Mouse (Mus musculus) embryonic facial prominence, embryonic 10.5 days (tissue): ENCODE data around the gene Oaz1. TPM values are rescaled to one million over a fixed set of nuclear protein-coding genes. Genes with fewer than 3 reads are reported as not detected.
"Not testable (repeated sequence)": the region's sequence is repeated elsewhere in the genome, so short reads cannot be mapped to it uniquely, and the experiment has no call there.

ENCODE experiments used
- DNase-seq: peaks from one replicate; pipeline ENCODE4 v3.0.0-alpha.2; 2017; ENCODE audit warnings: low spot score
- H3K27ac ChIP-seq: fragments of 300-500 bp; sonication (generic); replicated peaks from 2 replicates; pipeline ENCODE4 v1.5.1; 2016; ENCODE audit warnings: mild to moderate bottlenecking
- H3K27me3 ChIP-seq: fragments of 300-500 bp; sonication (generic); replicated peaks from 2 replicates; pipeline ENCODE4 v1.6.1; 2016; ENCODE audit warnings: low read depth, mild to moderate bottlenecking; ENCODE audit not compliant: poor library complexity, severe bottlenecking
- H3K36me3 ChIP-seq: fragments of 300-500 bp; sonication (generic); replicated peaks from 2 replicates; pipeline ENCODE4 v1.6.1; 2016; ENCODE audit warnings: mild to moderate bottlenecking, moderate library complexity
- H3K4me1 ChIP-seq: fragments of 300-500 bp; sonication (generic); 2 replicates; pipeline ENCODE4 v1.6.1; 2016
- H3K4me3 ChIP-seq: fragments of 300-500 bp; sonication (generic); 2 replicates; pipeline ENCODE4 v1.5.1; 2016; ENCODE audit warnings: mild to moderate bottlenecking, moderate library complexity
- H3K9me3 ChIP-seq: fragments of 300-500 bp; sonication (generic); 2 replicates; pipeline ENCODE4 v1.6.1; 2016; ENCODE audit warnings: mild to moderate bottlenecking
- WGBS: fragments of 180-500 bp; shearing (Covaris S2); methylation state at CpG from one replicate; pipeline ENCODE4 v1.1.7; 2016; 5-methylcytosine and 5-hydroxymethylcytosine counted together
- polyA plus RNA-seq: library from polyadenylated mRNA; unstranded; fragments of >200 nt; fragmentation: Nextera tagmentation; extraction: Ambion mirVana; gene quantifications from 2 replicates; pipeline ENCODE4 v1.2.1, GENCODE M21; 2016

The Oaz1 gene
- polyA plus RNA-seq, 1 experiment from 2014 or later: 2,205 TPM

- WGBS: 25% methylated on average over 3 of the region's 3 CpGs
- H3K9me3 ChIP-seq: no peaks in the 10 kb centered on the region
- H3K27me3 ChIP-seq: peaks cover 59% of the 10 kb centered on the region
- peak; percentile 83 for DNase-seq
- peak overlapping the region; percentile 68; the same call in 1 of the 2 replicates for H3K4me3 ChIP-seq
- H3K36me3 ChIP-seq: peaks cover 61% of the 10 kb centered on the region
- H3K4me1 ChIP-seq: peaks cover 63% of the 10 kb centered on the region
- H3K27ac ChIP-seq: no peak overlapping the region
Measured at GRCm38 (mm10) chr10:80805925-80806324, 20.5 kb upstream of the Oaz1 start.

- Histone ChIP-seq H3K27ac (peak overlapping the region; percentile 85), H3K4me3 (peak overlapping the region; percentile 68), H3K9me3 (no peaks in the 10 kb centered on the region), H3K36me3 (peaks cover 55% of the 10 kb centered on the region), H3K4me1 (peaks cover 63% of the 10 kb centered on the region), H3K27me3 (peaks cover 65% of the 10 kb centered on the region)
- DNase-seq: no peak
- WGBS: 42% methylated on average over 34 of the region's 34 CpGs
Measured at GRCm38 (mm10) chr10:80806341-80807056, 20.0 kb upstream of the Oaz1 start.

GRCm38 (mm10) chr10:80807057-80807627 lies 19.3 kb upstream of the Oaz1 start:
- WGBS: 1% methylated on average over 58 of the region's 58 CpGs
- H3K27ac ChIP-seq: peak overlapping the region; percentile 85
- peak; percentile 85 for DNase-seq
- H3K9me3 ChIP-seq: no peaks in the 10 kb centered on the region
- peaks cover 63% of the 10 kb centered on the region for H3K4me1 ChIP-seq
- H3K4me3 ChIP-seq: peak overlapping the region; percentile 68
- H3K36me3 ChIP-seq: peaks cover 49% of the 10 kb centered on the region
- peaks cover 72% of the 10 kb centered on the region for H3K27me3 ChIP-seq

DNA sequence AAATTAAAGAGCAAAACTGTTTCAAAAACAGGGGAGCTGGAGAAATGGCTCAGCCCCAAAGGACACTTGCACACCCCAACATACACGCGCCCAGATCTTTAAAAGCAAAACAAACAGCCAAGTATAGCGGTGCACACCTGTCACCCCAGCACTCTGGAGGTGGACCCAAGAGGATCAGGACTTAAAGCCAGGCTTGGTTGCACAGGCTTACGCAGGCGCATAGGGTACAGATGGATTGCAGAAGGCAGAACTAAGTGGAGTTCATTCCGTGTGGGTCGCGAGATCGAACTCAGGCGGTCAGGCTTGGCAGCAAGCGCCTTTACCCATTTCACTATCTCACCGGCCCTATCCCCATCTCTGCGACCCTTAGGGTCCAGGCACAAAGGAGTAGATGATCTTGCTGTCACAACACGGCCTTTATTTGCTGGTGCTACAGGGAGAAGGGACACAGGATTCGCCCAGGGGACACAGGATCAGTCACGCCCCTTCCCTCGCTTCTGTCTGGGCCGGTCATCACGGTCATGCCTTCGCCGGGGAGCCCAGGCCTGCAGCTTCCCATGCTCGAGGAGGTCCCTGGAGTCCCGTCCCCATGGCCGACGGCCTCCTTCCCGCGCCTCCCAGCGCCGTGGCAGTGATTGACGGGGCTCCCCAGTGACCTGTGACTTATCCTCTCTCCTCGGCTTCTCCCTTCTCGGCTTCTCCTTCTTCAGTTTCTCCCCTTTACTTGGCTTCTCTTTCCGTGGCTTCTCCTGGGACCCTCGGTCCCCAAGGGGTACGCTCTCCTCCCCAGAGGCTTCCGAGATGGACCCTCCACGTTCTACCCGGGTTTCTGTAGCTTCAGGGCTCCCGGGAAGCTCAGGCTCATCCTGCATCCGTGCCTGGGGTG lies 18.1 kb upstream of the Oaz1 start:
- Histone ChIP-seq H3K4me3 (peak overlapping the region; percentile 68), H3K27ac (peak overlapping the region; percentile 63), H3K4me1 (peaks cover 68% of the 10 kb centered on the region), H3K36me3 (peaks cover 37% of the 10 kb centered on the region), H3K9me3 (no peaks in the 10 kb centered on the region), H3K27me3 (peaks cover 80% of the 10 kb centered on the region)
- WGBS: 15% methylated on average over 40 of the region's 40 CpGs
- no peak for DNase-seq

GRCm38 (mm10) chr10:80808985-80809632 lies 17.3 kb upstream of the Oaz1 start:
- Histone ChIP-seq H3K36me3 (peaks cover 29% of the 10 kb centered on the region), H3K27me3 (peaks cover 82% of the 10 kb centered on the region), H3K4me1 (peaks cover 67% of the 10 kb centered on the region), H3K27ac (peak overlapping the region; percentile 63), H3K4me3 (peak overlapping the region; percentile 68), H3K9me3 (no peaks in the 10 kb centered on the region)
- WGBS: 9% methylated on average over 18 of the region's 18 CpGs
- DNase-seq: no peak

DNA sequence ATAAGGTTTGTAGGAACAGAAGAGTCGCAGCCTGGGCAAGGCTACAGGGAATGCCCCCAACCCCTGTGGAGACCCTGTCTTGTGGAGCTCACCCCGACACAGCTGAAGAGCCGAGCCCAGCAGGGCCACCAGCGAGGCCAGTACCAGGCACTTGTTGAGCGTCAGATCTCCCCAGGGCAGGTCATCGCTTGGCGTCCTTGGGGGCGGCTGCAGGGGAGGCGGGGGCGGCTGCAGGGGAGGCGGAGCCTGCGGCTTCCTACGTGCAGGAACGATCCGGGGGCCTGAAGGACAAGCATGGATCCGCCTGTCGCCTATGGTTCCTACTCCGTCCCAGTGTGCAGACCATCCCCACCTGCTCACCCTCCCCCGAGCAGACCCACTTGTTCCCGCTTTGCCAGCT lies 16.4 kb upstream of the Oaz1 start:
- Histone ChIP-seq H3K36me3 (peaks cover 20% of the 10 kb centered on the region), H3K27me3 (peaks cover 79% of the 10 kb centered on the region), H3K9me3 (no peaks in the 10 kb centered on the region), H3K27ac (no peak overlapping the region), H3K4me3 (peak overlapping the region; percentile 40), H3K4me1 (peaks cover 59% of the 10 kb centered on the region)
- DNase-seq: no peak
- 3% methylated on average over 20 of the region's 20 CpGs for WGBS

DNA sequence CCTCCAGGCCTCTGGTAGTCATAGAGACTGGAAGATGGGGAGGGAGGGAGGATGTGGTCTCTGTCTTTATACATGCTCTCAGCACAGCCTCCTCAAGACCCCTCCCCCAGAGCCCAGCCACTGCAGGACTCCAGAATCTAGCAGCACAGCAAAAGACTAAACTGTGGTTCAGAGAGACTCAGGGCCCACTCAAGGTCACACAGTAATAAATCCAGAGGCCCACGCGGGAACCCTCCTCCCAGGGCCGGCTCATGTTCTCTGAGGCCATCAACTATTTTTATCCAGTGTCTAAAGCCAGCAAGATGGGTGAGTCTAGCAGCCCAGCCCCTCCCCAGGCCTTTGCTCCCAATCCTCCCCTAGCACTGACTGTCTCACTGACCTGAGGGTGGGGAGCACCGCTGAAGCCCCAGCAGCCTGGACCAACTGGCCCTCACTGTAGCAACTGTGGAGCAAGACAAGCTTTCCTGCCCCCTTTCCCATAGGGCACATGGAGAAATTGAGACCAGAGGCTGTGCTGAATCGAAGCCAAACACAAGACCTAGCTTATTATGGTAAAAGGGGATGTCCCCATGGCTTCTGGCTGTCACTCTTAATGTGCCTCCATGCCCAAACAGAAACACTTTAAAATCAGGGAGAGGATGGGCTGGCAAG lies 13.9 kb upstream of the Oaz1 start:
- Histone ChIP-seq H3K9me3 (no peaks in the 10 kb centered on the region), H3K27ac (no peak overlapping the region), H3K4me1 (peaks cover 34% of the 10 kb centered on the region), H3K27me3 (peaks cover 57% of the 10 kb centered on the region), H3K4me3 (no peak overlapping the region), H3K36me3 (no peaks in the 10 kb centered on the region)
- DNase-seq: no peak
- 64% methylated on average over 5 of the region's 5 CpGs for WGBS

GRCm38 (mm10) chr10:80813366-80813765 lies 13.1 kb upstream of the Oaz1 start, which contains the start of gene Jsrp1:
Gene Jsrp1 (minus strand): TSS chr10:80813498.
- no peak for DNase-seq
- Histone ChIP-seq H3K4me1 (peaks cover 26% of the 10 kb centered on the region), H3K36me3 (no peaks in the 10 kb centered on the region), H3K27ac (no peak within 1 kb of the TSS), H3K9me3 (no peaks in the 10 kb centered on the region), H3K4me3 (no peak within 1 kb of the TSS), H3K27me3 (peaks cover 49% of the 10 kb centered on the region)
- WGBS: 85% methylated on average over 4 of the region's 4 CpGs

DNA sequence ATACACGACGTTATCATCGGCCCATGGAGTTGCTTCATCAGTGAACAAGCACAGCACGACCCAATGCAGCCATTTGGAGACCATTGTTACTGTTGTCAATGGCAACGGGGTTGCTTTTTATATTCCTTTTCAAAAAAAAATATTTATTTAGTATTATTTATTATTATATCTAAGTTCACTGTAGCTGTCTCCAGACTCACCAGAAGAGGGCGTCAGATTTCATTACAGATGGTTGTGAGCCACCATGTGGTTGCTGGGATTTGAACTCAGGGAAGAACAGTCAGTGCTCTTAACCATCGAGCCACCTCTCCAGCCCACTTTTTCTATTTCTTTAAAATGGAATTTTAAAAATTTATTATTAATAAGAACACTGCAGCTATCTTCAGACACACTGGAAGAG lies 11.7 kb upstream of the Oaz1 start:
- Histone ChIP-seq H3K36me3 (no peaks in the 10 kb centered on the region), H3K4me1 (peaks cover 13% of the 10 kb centered on the region), H3K4me3 (no peak overlapping the region), H3K27me3 (peaks cover 34% of the 10 kb centered on the region), H3K27ac (no peak overlapping the region), H3K9me3 (no peaks in the 10 kb centered on the region)
- DNase-seq: no peak
- WGBS: 69% methylated on average over 7 of the region's 7 CpGs

DNA sequence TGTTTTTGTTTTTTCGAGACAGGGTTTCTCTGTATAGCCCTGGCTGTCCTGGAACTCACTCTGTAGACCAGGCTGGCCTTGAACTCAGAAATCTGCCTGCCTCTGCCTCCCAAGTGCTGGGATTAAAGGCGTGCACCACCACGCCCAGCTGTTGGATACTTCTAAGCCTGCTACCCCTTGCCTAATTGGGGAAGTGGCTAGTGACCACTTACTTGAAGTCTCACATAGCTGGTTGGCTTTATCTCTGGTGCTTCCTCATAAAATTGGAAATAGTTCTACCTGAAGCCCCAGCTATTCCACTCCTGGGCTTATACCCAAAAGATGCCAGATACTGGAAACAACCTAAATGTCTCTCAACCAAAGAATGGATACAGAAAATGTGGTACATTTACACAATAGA lies 10.2 kb upstream of the Oaz1 start:
- WGBS: 78% methylated on average over 3 of the region's 3 CpGs

DNA sequence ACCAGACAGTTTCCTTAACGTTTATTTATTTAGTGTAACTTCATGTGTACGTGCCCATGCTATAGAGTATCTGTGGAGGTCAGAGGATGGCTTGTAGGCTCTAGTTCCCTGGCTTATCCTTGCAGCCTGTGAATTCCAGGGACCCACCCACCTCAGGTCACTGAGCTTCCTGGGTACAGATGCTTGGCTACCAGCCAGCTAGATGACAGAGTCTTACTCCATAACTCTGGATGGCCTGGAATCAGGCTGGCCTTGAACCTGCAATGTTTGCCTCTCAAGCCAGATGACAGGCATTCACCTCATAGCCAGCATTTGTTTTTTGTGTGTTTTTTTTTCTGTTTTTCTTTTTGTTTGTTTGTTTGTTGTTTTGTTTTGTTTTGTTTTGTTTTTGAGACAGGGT lies 9.3 kb upstream of the Oaz1 start:
- 0 out of 2 replicates have a peak, but pooled peaks cover 5% of the 10 kb centered on the region for H3K4me1 ChIP-seq
- no peaks in the 10 kb centered on the region for H3K36me3 ChIP-seq
- H3K4me3 ChIP-seq: no peak overlapping the region
- H3K9me3 ChIP-seq: no peaks in the 10 kb centered on the region
- H3K27me3 ChIP-seq: peaks cover 11% of the 10 kb centered on the region
- no peak for DNase-seq
- WGBS: 65% methylated on average over 2 of the region's 2 CpGs
- H3K27ac ChIP-seq: no peak overlapping the region

More for the DNA sequence above, 10.2 kb upstream of the Oaz1 start:
- DNase-seq, H3K4me1 ChIP-seq, H3K4me3 ChIP-seq, H3K9me3 ChIP-seq, H3K36me3 ChIP-seq, H3K27ac ChIP-seq: not testable (repeated sequence)
- H3K27me3 ChIP-seq: peaks cover 19% of the 10 kb centered on the region

- not testable (repeated sequence) for H3K4me3 ChIP-seq, DNase-seq, H3K27ac ChIP-seq, H3K27me3 ChIP-seq, H3K9me3 ChIP-seq, H3K36me3 ChIP-seq, H3K4me1 ChIP-seq
- 85% methylated on average over 7 of the region's 7 CpGs for WGBS
Measured at GRCm38 (mm10) chr10:80817955-80818354, 8.5 kb upstream of the Oaz1 start.
